Mouse (Mus musculus) urinary bladder, postnatal 14 days (tissue): ENCODE measurements at regions not wholly inside any gene's neighbourhood (a gene's known extent, or its start where the extent isn't known, plus 50 kb on each side); places are given as distances from the start of the nearest gene placed in this dataset.

Experiments
- DNase-seq: peaks from one replicate; pipeline ENCODE4 v3.0.0; 2021; ENCODE audit warnings: low spot score

- DNase-seq = peak; percentile 7
Measured at GRCm38 (mm10) chr19:13980988-13981630, 67.8 kb downstream of the Olfr1505 start.

- no peak for DNase-seq
Measured at GRCm38 (mm10) chr19:13982823-13983222, 69.5 kb downstream of the Olfr1505 start.
